Mouse (Mus musculus): ENCODE measurements around the gene Hbp1. TPM values are rescaled to one million over a fixed set of nuclear protein-coding genes. Genes with fewer than 3 reads are reported as not detected.

Hbp1 gene
- polyA plus RNA-seq (2017; shearing (Covaris generic)), result 271 TPM

GRCm38 (mm10) chr12:31949759-31950658 is at the start of gene Hbp1:
Gene Hbp1, minus strand, starts transcription at chr12:31950535.

Other genes starting within 250 kb of the Hbp1 start
- 0.47 TPM for gene Gpr22, start 236.6 kb downstream of the Hbp1 start, polyA plus RNA-seq (2017; shearing (Covaris generic))
- gene Prkar2b, start 110.8 kb upstream of the Hbp1 start, polyA plus RNA-seq (2017; shearing (Covaris generic)), result 1.8 TPM